Mouse (Mus musculus): ENCODE data around the gene Cntrl. TPM values are rescaled to one million over a fixed set of nuclear protein-coding genes. Genes with fewer than 3 reads are reported as not detected.

Cntrl gene
- polyA plus RNA-seq, 1 experiment from 2014 or later: 10.5 TPM

- H3K9me3 ChIP-seq (ENCODE audit: low read length): no peaks in the 10 kb centered on the region
- H3K4me2 ChIP-seq (ENCODE audit: low read depth, low read length): no peak overlapping the region
- H3K27ac ChIP-seq (ENCODE audit: low read depth): 0 out of 2 replicates have a peak overlapping the region, but pooled peaks have one; percentile 4
- H3K27me3 ChIP-seq (ENCODE audit: insufficient read depth, low read length): no peaks in the 10 kb centered on the region
- ATAC-seq: no peak
- TF ChIP-seq EP300 (IDR thresholded peaks at IDR 0.05; ENCODE audit: low read depth) (no peak), CTCF (IDR thresholded peaks at IDR 0.05; ENCODE audit: low read depth) (no peak)
- 44% methylated on average over 8 of the region's 8 CpGs for WGBS (ENCODE audit: insufficient replicate concordance)
- DNase-seq: peak; percentile 10
- H3K9ac ChIP-seq (replicated peaks): no peak overlapping the region
- H3K36me3 ChIP-seq (replicated peaks; ENCODE audit: insufficient read depth, low read length): no peaks in the 10 kb centered on the region
- H3K4me3 ChIP-seq (ENCODE audit: low read depth, low read length): no peak overlapping the region
- H3K4me1 ChIP-seq (ENCODE audit: insufficient read depth): peaks cover 5% of the 10 kb centered on the region
These were observed 99.8 kb downstream of the Cntrl start for GRCm38 (mm10) chr2:35208931-35209665.

DNA sequence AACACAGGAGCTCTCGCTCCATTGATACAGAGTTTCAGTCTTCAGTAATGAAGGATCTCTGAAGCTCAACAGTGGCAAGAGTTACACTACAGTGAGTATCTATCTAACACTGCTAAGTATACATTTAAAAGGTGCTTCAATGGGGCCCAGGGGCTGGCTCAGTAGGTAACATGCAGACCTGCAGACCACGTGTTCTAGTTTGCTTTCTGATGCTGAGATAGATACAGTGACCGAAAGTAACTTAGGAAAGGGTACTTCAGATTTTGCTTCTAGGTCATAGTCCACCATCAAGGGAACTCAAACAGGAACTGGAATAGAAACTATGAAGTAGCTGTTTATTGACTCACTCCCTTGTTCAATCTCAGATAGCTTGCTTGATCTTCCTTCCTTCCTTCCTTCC lies 102.4 kb downstream of the Cntrl start:
- H3K4me1 ChIP-seq (ENCODE audit: insufficient read depth): peaks cover 5% of the 10 kb centered on the region
- no peaks in the 10 kb centered on the region for H3K27me3 ChIP-seq (ENCODE audit: insufficient read depth, low read length)
- H3K4me2 ChIP-seq (ENCODE audit: low read depth, low read length): no peak overlapping the region
- no peak overlapping the region for H3K27ac ChIP-seq (ENCODE audit: low read depth)
- TF ChIP-seq CTCF (IDR thresholded peaks at IDR 0.05; ENCODE audit: low read depth) (no peak), EP300 (IDR thresholded peaks at IDR 0.05; ENCODE audit: low read depth) (no peak)
- 62% methylated on average over 3 of the region's 3 CpGs for WGBS (ENCODE audit: insufficient replicate concordance)
- no peak overlapping the region for H3K4me3 ChIP-seq (ENCODE audit: low read depth, low read length)
- no peaks in the 10 kb centered on the region for H3K9me3 ChIP-seq (ENCODE audit: low read length)
- H3K36me3 ChIP-seq (replicated peaks; ENCODE audit: insufficient read depth, low read length): no peaks in the 10 kb centered on the region
- no peak overlapping the region for H3K9ac ChIP-seq (replicated peaks)
- ATAC-seq (no peak), DNase-seq (peak; percentile 6)

DNA sequence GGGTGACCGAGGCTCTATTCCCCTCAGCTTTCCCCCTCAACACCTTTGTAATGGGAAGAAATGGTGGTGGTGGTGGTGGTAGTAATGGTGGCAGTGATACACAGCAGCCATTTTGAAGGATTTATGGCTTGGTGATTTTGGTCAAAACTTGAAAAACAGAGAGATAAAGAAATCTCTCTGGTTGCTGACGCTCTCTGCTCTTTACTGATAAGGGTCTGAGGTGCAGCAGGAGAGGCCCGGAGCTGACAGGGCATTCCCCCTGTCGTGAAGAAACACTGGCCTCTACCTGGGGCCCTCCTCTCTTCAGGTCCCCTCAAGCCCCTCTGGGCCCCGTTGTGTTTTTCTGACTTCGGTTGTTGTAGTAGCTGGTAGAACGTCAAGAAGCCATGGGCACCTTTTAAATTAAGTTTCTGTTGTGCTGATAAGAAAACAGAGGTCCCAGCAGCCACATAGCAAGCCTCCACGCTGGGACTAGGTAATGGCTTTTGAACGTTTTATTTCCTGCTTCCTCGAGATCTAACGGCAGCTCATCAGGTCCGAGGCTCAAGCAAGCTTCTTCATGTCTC lies 104.1 kb downstream of the Cntrl start:
- Histone ChIP-seq H3K27ac (ENCODE audit: low read depth) (no peak overlapping the region), H3K9me3 (ENCODE audit: low read length) (no peaks in the 10 kb centered on the region), H3K4me1 (ENCODE audit: insufficient read depth) (peaks cover 5% of the 10 kb centered on the region), H3K4me3 (ENCODE audit: low read depth, low read length) (no peak overlapping the region), H3K4me2 (ENCODE audit: low read depth, low read length) (no peak overlapping the region), H3K9ac (replicated peaks) (no peak overlapping the region), H3K36me3 (replicated peaks; ENCODE audit: insufficient read depth, low read length) (no peaks in the 10 kb centered on the region), H3K27me3 (ENCODE audit: insufficient read depth, low read length) (no peaks in the 10 kb centered on the region)
- ATAC-seq: no peak
- DNase-seq: peak; percentile 11
- 51% methylated on average over 12 of the region's 12 CpGs for WGBS (ENCODE audit: insufficient replicate concordance)
- TF ChIP-seq EP300 (IDR thresholded peaks at IDR 0.05; ENCODE audit: low read depth) (no peak), CTCF (IDR thresholded peaks at IDR 0.05; ENCODE audit: low read depth) (no peak)

GRCm38 (mm10) chr2:35214881-35215358 lies 105.6 kb downstream of the Cntrl start:
- Histone ChIP-seq H3K9ac (replicated peaks) (no peak overlapping the region), H3K4me3 (ENCODE audit: low read depth, low read length) (peak overlapping the region; percentile 26), H3K36me3 (replicated peaks; ENCODE audit: insufficient read depth, low read length) (no peaks in the 10 kb centered on the region), H3K4me2 (ENCODE audit: low read depth, low read length) (peak overlapping the region; percentile 62), H3K9me3 (ENCODE audit: low read length) (no peaks in the 10 kb centered on the region), H3K4me1 (ENCODE audit: insufficient read depth) (peaks cover 3% of the 10 kb centered on the region; the same call in 1 of the 2 replicates), H3K27me3 (ENCODE audit: insufficient read depth, low read length) (no peaks in the 10 kb centered on the region), H3K27ac (ENCODE audit: low read depth) (no peak overlapping the region)
- 10% methylated on average over 12 of the region's 12 CpGs for WGBS (ENCODE audit: insufficient replicate concordance)
- ATAC-seq (peak; percentile 80), DNase-seq (peak; percentile 85)
- no peak for TF ChIP-seq EP300 (IDR thresholded peaks at IDR 0.05; ENCODE audit: low read depth)
- TF ChIP-seq CTCF (IDR thresholded peaks at IDR 0.05; ENCODE audit: low read depth): peak; percentile 96

DNA sequence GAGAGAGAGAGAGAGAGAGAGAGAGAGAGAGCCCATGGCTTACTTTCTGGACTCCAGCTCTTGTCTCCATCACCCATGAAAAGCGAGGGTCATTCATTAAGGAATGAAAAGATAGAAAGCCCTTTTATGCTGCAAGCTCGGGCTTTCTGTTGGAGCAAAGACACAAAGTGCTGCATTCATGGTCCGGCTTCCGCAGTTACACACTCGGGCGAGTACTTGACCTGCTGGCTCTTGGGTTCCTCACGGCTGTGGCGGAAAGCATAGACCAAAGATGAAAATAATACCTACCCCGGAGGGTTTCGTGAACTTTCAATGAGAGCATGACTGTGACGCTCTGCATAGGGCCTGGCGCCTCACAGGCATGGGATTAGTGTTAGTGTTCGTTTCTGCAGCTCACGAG lies 106.1 kb downstream of the Cntrl start:
- H3K9ac ChIP-seq (replicated peaks): no peak overlapping the region
- no peak for DNase-seq
- TF ChIP-seq CTCF (IDR thresholded peaks at IDR 0.05; ENCODE audit: low read depth) (no peak), EP300 (IDR thresholded peaks at IDR 0.05; ENCODE audit: low read depth) (no peak)
- no peak overlapping the region for H3K4me2 ChIP-seq (ENCODE audit: low read depth, low read length)
- peaks cover 3% of the 10 kb centered on the region; the same call in 1 of the 2 replicates for H3K4me1 ChIP-seq (ENCODE audit: insufficient read depth)
- H3K9me3 ChIP-seq (ENCODE audit: low read length): no peaks in the 10 kb centered on the region
- 79% methylated on average over 14 of the region's 14 CpGs for WGBS (ENCODE audit: insufficient replicate concordance)
- H3K27ac ChIP-seq (ENCODE audit: low read depth): no peak overlapping the region
- no peaks in the 10 kb centered on the region for H3K36me3 ChIP-seq (replicated peaks; ENCODE audit: insufficient read depth, low read length)
- ATAC-seq: no peak
- no peak overlapping the region for H3K4me3 ChIP-seq (ENCODE audit: low read depth, low read length)
- H3K27me3 ChIP-seq (ENCODE audit: insufficient read depth, low read length): no peaks in the 10 kb centered on the region

- no peak overlapping the region for H3K27ac ChIP-seq (ENCODE audit: low read depth)
- no peaks in the 10 kb centered on the region for H3K27me3 ChIP-seq (ENCODE audit: insufficient read depth, low read length)
- ATAC-seq: no peak
- 63% methylated on average over 2 of the region's 2 CpGs for WGBS (ENCODE audit: insufficient replicate concordance)
- no peak overlapping the region for H3K4me2 ChIP-seq (ENCODE audit: low read depth, low read length)
- H3K4me1 ChIP-seq (ENCODE audit: insufficient read depth): 0 out of 2 replicates have a peak, but pooled peaks cover 3% of the 10 kb centered on the region
- no peaks in the 10 kb centered on the region for H3K36me3 ChIP-seq (replicated peaks; ENCODE audit: insufficient read depth, low read length)
- no peak overlapping the region for H3K4me3 ChIP-seq (ENCODE audit: low read depth, low read length)
- H3K9me3 ChIP-seq (ENCODE audit: low read length): no peaks in the 10 kb centered on the region
- TF ChIP-seq EP300 (IDR thresholded peaks at IDR 0.05; ENCODE audit: low read depth) (no peak), CTCF (IDR thresholded peaks at IDR 0.05; ENCODE audit: low read depth) (no peak)
- no peak for DNase-seq
- H3K9ac ChIP-seq (replicated peaks): no peak overlapping the region
These were observed 107.4 kb downstream of the Cntrl start for GRCm38 (mm10) chr2:35216701-35217100.
